Mouse (Mus musculus): ENCODE measurements around the gene Ntn3. TPM values are rescaled to one million over a fixed set of nuclear protein-coding genes. Genes with fewer than 3 reads are reported as not detected.

Ntn3 gene
- polyA plus RNA-seq, 1 experiment from 2014 or later: 20.3 TPM

DNA sequence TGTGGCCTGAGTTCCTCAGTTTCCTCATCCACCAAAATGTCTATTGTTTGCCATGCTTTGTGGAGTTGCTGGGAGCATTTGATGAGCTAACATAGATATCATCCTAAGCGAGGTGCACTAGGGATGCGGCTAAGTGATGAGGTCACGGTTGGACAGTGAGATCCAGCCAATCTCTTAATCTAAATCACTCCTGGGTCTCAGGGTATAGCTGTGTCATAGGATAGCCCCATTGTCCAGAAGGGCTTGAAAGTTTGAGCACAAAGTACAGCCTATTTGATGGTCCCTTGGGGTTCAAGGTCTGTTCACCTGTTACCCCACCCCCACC is 547 bp upstream of the Ntn3 start:
- peak overlapping the region; percentile 63; the same call in 1 of the 2 replicates for H3K4me3 ChIP-seq
- WGBS: 67% methylated on average over 3 of the region's 3 CpGs

DNA sequence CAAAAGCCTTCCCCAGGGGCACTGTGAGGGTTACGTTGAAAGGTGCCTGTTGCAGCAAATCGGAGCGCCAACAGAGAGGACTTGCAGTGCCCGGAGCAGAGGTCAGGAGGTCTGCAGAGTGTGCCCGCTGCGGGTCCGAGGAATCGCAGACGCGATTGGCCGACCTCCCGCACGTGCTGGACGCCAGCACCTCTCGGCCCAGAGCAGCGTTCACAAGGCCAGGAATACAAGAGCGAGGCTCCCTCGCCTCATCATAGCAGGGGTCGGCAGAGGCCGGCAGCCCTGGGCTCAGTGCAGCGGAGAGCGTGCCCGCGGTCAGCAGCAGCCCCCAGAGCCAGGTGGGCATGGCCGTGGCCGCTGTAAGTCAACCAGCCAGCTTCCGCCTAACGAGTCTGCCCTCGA is 689 bp downstream of the Ntn3 start:
- peak overlapping the region; percentile 86 for H3K9ac ChIP-seq
- H3K27ac ChIP-seq: peak overlapping the region; percentile 96
- no peaks in the 10 kb centered on the region for H3K27me3 ChIP-seq
- H3K4me2 ChIP-seq (replicated peaks): peak overlapping the region; percentile 92
- H3K4me3 ChIP-seq: peak overlapping the region; percentile 63
- H3K36me3 ChIP-seq: no peaks in the 10 kb centered on the region
- peaks cover 77% of the 10 kb centered on the region for H3K4me1 ChIP-seq
- no peaks in the 10 kb centered on the region for H3K9me3 ChIP-seq
- WGBS: 1% methylated on average over 29 of the region's 29 CpGs
- no peak; the same call in 1 of the 2 replicates for ATAC-seq (ENCODE audit: insufficient number of reproducible peaks, insufficient read depth, low FRiP score, low TSS enrichment)

More for the DNA sequence above, 547 bp upstream of the Ntn3 start:
- H3K36me3 ChIP-seq: no peaks in the 10 kb centered on the region
- ATAC-seq (ENCODE audit: insufficient number of reproducible peaks, insufficient read depth, low FRiP score, low TSS enrichment): no peak
- no peaks in the 10 kb centered on the region for H3K27me3 ChIP-seq
- H3K4me1 ChIP-seq: peaks cover 67% of the 10 kb centered on the region
- peak overlapping the region; percentile 92 for H3K4me2 ChIP-seq (replicated peaks)
- peak overlapping the region; percentile 96 for H3K27ac ChIP-seq
- no peak overlapping the region for H3K9ac ChIP-seq
- no peaks in the 10 kb centered on the region for H3K9me3 ChIP-seq

DNA sequence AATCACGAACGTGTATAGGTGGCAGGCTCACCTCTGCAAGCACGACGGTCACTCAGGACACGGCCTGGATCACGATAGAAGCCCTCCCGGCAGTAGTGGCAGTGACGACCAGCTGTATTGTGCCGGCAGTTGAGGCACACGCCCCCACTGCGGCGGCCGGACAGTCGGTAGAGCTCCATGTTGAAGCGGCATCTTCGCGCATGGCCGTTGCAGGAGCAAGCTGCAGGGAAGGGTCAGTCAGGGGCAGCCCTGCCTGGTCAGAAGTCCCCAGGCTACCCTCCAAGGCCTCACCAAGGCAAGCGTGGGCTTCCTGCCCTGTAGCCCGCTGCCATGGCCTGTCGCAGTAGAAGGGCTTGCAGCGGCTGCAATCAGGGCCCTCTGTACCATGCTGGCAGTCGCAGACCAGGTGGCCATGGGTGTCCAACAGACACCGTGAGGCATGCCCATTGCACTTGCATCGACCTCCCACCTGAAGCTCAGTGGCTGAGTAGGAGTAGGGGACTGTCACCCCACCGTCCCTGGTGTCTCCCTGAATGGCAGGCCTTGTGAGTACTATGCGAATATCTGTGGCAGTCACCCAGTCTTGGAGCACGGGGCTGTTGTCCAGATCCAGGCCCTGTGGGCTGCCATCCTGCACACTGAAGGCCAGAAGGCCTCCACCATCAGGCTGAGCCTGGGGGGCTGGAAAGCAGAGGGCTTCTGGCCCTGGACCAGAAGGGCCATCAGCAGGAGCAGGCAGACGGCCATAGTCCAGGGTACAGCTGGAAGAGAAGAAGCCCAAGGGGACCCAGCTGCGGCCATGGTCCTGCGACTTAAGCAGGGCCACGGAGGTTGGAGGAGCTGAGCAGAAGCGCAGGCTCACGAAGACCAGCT is 1.3 kb downstream of the Ntn3 start:
- Histone ChIP-seq H3K9me3 (no peaks in the 10 kb centered on the region), H3K27ac (peak overlapping the region; percentile 96), H3K27me3 (no peaks in the 10 kb centered on the region), H3K4me3 (peak overlapping the region; percentile 63), H3K36me3 (no peaks in the 10 kb centered on the region), H3K4me1 (peaks cover 83% of the 10 kb centered on the region), H3K4me2 (replicated peaks) (peak overlapping the region; percentile 92), H3K9ac (peak overlapping the region; percentile 86)
- no peak for ATAC-seq (ENCODE audit: insufficient number of reproducible peaks, insufficient read depth, low FRiP score, low TSS enrichment)
- 51% methylated on average over 34 of the region's 34 CpGs for WGBS

DNA sequence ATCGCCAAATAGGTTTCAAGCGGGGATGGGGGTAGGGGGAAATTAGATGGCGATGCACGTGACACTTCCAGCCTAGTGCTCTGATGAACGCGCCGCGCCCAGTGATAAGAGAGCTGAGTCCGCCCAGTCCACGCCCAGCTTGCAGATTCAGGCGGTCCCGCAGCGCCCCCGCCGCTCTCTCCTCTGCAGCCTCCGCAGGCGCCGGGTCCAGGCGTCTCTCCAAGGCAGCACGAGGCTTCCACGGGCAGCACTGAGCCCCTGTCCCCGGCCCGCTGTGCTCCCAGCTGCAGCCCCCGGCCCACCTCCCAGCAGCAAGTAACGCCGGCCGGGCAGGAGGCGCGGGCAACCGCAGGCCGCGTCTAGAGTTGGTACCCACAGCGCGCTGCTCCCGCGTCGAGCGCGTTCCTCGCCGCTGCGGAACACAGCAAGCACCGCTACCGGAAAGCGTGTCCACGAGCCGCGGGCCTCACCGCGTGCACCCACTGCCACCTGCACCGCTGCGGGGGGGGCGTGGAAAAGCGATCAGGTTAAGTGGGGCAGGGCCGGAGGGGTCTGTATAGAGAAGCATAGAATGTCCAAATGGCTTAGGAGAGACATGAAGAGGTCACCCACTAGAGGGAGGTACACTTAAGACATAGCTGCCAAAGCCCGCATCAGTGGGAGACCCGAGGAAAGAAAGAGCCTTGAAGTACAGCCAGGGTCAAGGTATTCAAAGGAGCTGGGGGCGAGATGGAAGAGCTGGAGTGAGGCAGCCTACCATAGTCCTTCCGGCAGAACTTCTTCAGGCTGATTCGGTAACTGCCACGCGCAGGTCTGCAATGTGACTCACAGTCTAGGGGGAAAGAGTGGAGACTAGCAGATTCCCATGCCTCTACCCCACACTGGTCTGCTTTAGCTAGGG is 2.6 kb downstream of the Ntn3 start:
- H3K4me3 ChIP-seq: peak overlapping the region; percentile 63
- peak overlapping the region; percentile 66 for H3K27ac ChIP-seq
- peak overlapping the region; percentile 92 for H3K4me2 ChIP-seq (replicated peaks)
- H3K36me3 ChIP-seq: no peaks in the 10 kb centered on the region
- no peaks in the 10 kb centered on the region for H3K9me3 ChIP-seq
- peaks cover 78% of the 10 kb centered on the region for H3K4me1 ChIP-seq
- H3K27me3 ChIP-seq: no peaks in the 10 kb centered on the region
- peak overlapping the region; percentile 86 for H3K9ac ChIP-seq
- 6% methylated on average over 62 of the region's 62 CpGs for WGBS
- no peak for ATAC-seq (ENCODE audit: insufficient number of reproducible peaks, insufficient read depth, low FRiP score, low TSS enrichment)

DNA sequence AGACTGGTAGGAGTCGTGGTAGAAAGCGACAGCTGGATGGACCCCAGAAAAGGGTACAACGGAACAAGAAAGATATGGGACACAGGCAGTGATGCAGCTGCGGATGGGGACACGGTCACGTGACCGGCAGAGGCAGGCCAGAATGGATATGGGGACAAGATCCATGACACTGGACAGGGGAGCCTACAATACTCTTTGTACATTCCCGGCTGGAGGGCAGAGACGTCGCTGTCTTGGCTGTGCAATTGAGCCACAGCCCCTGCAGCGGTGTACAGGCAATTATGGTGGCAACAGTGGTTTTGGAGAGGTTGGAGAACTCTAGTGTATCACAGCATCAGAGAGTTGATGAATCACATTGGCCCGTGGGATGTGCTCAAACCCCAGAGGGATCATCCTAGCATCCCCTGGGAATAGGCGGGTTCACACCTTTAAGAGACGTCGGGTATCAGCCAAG is 3.4 kb downstream of the Ntn3 start:
- peak overlapping the region; percentile 86; the same call in 1 of the 2 replicates for H3K9ac ChIP-seq
- 9% methylated on average over 15 of the region's 15 CpGs for WGBS
- H3K4me1 ChIP-seq: peaks cover 70% of the 10 kb centered on the region
- peak overlapping the region; percentile 63 for H3K4me3 ChIP-seq
- 0 out of 2 replicates have a peak, but pooled peaks have one; percentile 0 for ATAC-seq (ENCODE audit: insufficient number of reproducible peaks, insufficient read depth, low FRiP score, low TSS enrichment)
- no peaks in the 10 kb centered on the region for H3K36me3 ChIP-seq
- no peaks in the 10 kb centered on the region for H3K27me3 ChIP-seq
- peak overlapping the region; percentile 92 for H3K4me2 ChIP-seq (replicated peaks)
- H3K27ac ChIP-seq: peak overlapping the region; percentile 66
- H3K9me3 ChIP-seq: no peaks in the 10 kb centered on the region

DNA sequence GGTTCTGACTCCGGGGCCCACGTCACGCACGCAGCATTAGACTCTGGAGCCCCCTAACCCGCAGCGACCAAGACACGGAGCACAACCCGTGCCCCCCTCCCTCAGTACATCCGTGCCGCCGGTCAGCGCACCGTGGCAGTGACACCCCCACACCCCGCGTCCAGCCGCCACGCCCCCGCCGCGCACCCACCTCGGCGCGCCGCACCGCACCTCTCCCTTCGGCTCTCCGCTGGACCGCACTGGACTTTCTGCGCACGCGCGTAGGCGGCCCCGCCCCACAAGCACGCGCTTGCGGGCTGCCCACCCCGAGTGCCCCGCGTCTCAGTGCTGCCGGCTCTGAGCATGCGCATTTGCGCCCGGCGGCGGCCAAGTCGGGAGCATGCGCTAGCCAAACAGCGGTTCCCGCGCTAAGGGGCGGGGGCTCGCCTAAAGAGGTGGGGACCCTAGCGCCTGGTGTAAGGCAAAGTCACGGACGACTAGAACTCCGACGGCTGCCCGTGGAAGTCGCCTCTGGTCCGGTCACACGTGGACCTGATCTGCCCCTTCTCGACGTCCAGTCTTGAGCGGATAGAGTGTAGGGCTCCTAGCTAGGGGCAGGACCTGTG is 3.9 kb downstream of the Ntn3 start, which contains the start of gene Tbc1d24:
Tbc1d24 (minus strand) TSS at position 279 of the 605 bp plus-strand sequence.
- Histone ChIP-seq H3K9me3 (no peaks in the 10 kb centered on the region), H3K36me3 (no peaks in the 10 kb centered on the region), H3K27ac (peak within 1 kb of the TSS; percentile 66), H3K4me3 (peak within 1 kb of the TSS; percentile 63), H3K4me1 (peaks cover 64% of the 10 kb centered on the region), H3K9ac (peak within 1 kb of the TSS; percentile 86), H3K27me3 (no peaks in the 10 kb centered on the region), H3K4me2 (replicated peaks) (peak within 1 kb of the TSS; percentile 92)
- WGBS: under 1% methylated on average over 65 of the region's 65 CpGs
- peak; percentile 65 for ATAC-seq (ENCODE audit: insufficient number of reproducible peaks, insufficient read depth, low FRiP score, low TSS enrichment)

DNA sequence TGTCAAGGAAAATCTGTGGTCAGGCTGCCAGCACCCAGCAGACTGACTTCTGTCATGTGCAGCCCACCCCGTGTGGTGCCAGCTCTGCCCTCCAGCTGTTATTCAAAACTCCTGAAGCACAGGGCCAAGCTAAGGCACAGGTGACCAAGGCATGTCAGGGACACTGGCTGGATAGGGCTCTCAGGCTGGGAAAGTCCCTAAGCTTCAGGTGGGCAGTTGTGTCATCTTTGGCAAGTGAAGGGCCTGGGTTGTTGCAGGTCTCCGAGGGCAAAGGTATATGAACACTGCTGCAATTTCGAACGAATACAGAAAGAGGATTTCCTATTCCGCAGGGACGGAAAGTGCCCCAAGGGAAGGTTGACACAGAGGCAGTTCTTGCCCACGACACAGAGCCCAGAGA is 4.5 kb downstream of the Ntn3 start:
- Histone ChIP-seq H3K9ac (peak overlapping the region; percentile 86), H3K27me3 (no peaks in the 10 kb centered on the region), H3K36me3 (no peaks in the 10 kb centered on the region), H3K4me2 (replicated peaks) (peak overlapping the region; percentile 92), H3K4me1 (peaks cover 59% of the 10 kb centered on the region), H3K4me3 (peak overlapping the region; percentile 63), H3K27ac (no peak overlapping the region), H3K9me3 (no peaks in the 10 kb centered on the region)
- no peak for ATAC-seq (ENCODE audit: insufficient number of reproducible peaks, insufficient read depth, low FRiP score, low TSS enrichment)
- 5% methylated on average over 7 of the region's 7 CpGs for WGBS

DNA sequence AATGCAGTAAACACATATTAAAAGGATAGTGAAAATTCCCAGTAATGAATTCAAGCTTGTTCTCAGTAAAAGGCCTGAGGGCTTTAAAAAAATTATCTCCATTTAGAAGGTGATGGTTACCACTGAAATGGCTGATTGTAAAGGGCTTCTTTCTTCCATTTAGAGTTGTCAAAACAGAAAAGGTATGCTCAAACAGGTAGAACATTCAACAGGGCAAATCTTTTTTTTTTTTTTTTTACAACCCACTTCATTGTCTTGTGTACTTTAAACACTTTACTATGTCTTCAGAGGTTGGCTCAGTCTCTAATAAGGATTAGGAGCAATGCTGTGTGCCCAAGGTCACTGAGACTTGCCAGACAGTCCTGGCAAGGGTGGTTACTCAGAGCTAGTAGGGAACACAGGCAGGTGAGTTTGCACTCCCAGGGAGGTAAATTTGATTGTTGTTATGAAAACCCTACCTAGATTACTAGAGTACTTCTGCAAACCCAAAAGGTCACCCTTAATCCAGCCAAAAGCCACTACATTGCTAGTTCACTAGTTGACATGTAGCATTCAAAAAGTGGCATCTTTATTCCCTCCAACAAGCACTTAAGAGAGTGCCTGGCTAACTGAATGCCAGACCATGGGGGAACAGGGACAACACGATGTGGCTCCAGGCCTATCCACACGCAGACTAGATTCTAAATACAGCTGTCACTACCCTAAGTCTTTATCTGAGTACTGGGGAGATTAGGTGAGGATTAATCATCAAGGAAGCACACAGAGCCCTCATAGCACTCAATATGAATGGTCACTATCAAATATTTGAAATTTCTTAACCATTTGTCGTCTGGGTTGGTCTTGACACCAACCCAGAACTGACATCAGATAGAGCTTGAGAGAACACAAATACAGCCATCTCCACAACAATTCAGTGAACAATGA is 5.5 kb downstream of the Ntn3 start:
- Histone ChIP-seq H3K27ac (no peak overlapping the region), H3K9me3 (no peaks in the 10 kb centered on the region), H3K4me3 (peak overlapping the region; percentile 63), H3K4me1 (peaks cover 51% of the 10 kb centered on the region), H3K4me2 (replicated peaks) (peak overlapping the region; percentile 92), H3K36me3 (no peaks in the 10 kb centered on the region), H3K27me3 (no peaks in the 10 kb centered on the region), H3K9ac (peak overlapping the region; percentile 13; the same call in 1 of the 2 replicates)
- 75% methylated on average over 3 of the region's 3 CpGs for WGBS
- ATAC-seq (ENCODE audit: insufficient number of reproducible peaks, insufficient read depth, low FRiP score, low TSS enrichment): no peak

DNA sequence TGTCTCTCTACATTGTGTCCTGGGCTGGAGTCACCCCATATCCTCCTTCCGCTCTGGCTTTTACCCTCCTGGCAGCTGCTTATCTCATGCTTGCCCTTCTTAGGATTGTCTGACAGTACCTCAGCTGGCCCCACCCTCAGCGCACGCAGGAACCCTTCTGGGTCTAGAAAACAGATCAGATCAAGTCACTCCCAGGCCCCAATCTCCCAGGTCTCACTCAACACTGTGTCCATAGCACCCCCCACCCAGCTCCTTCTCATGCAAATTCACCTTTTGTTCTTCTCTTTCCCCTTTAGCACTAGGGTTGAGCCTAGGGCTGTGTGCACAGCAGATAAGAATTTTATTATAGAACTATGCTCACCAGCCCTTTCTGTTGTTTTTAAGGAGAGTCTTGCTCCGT is 6.3 kb downstream of the Ntn3 start:
- Histone ChIP-seq H3K4me2 (replicated peaks) (no peak overlapping the region), H3K27me3 (no peaks in the 10 kb centered on the region), H3K9ac (no peak overlapping the region), H3K36me3 (no peaks in the 10 kb centered on the region), H3K4me3 (no peak overlapping the region), H3K27ac (no peak overlapping the region), H3K4me1 (peaks cover 43% of the 10 kb centered on the region), H3K9me3 (no peaks in the 10 kb centered on the region)
- ATAC-seq (ENCODE audit: insufficient number of reproducible peaks, insufficient read depth, low FRiP score, low TSS enrichment): no peak
- 52% methylated on average over 4 of the region's 4 CpGs for WGBS

DNA sequence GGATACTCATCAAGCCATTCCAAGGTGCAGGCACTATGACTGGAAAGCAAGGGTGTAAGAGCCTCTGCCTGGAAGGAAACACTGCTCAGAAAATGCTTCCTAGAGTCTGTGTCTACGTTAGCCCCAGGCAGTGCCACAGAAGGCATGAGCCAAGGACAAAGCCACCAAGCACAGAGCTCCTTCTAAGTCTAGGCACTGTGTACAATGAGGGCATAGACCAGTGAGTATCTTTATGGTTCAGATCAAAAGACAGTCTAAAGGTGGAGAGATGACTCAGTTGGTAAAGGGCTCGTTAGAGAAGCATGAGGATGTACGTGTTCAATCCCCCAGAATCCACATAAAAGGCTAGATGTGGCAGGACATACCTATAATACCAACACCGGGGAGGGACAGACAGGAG is 8.2 kb downstream of the Ntn3 start:
- Histone ChIP-seq H3K27ac (no peak overlapping the region), H3K4me1 (peaks cover 23% of the 10 kb centered on the region), H3K4me3 (no peak overlapping the region), H3K27me3 (no peaks in the 10 kb centered on the region), H3K4me2 (replicated peaks) (no peak overlapping the region), H3K36me3 (no peaks in the 10 kb centered on the region), H3K9me3 (no peaks in the 10 kb centered on the region), H3K9ac (no peak overlapping the region)
- 86% methylated on average over 4 of the region's 4 CpGs for WGBS
- no peak for ATAC-seq (ENCODE audit: insufficient number of reproducible peaks, insufficient read depth, low FRiP score, low TSS enrichment)
